Mouse (Mus musculus): ENCODE results near the gene Phf14.

DNA sequence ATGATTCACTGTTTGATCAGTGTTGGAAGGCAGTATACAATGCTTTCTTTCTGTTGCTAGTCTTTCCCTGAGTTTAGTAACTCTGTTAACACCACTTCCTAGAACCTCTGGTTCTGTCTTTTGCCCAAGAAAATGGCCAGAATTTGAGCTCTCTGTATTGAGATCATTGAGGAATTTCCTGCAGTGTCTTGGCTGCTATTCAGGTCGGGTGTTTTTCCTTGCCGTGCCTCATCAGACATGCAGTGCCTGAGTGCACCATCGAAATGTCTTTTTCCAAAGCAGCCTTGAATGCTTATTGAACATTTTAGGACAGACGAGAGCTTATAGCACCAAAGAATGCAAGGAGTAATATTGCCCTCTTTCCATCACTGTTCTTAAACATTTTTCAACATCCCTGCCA, 127.0 kb downstream of the Phf14 start:
- TF ChIP-seq MAFK (IDR thresholded peaks at IDR 0.05; ENCODE audit: insufficient read depth, low read depth, low read length) = no peak
- TF ChIP-seq HCFC1 (IDR thresholded peaks at IDR 0.05; ENCODE audit: borderline replicate concordance, insufficient read depth, low read length) = no peak
